In genomic region chr7:38174321-38175148, GRCm38 (mm10) we compare ENCODE assay signal across 8 mouse cellular contexts. TPM values are rescaled to one million over a fixed set of nuclear protein-coding genes. Genes with fewer than 3 reads are reported as not detected.
DNase-seq lines count a peak whose midpoint lies in the region; ATAC-seq lines count a peak whose summit lies in the region.

No protein-coding gene starts in this region.

- H3K4me1 ChIP-seq in embryonic facial prominence, embryonic 12.5 days, result peaks cover 2% of the 10 kb centered on the region; the same call in 1 of the 2 replicates
- 0 out of 2 replicates have a peak, but pooled peaks cover 2% of the 10 kb centered on the region for H3K4me1 ChIP-seq in hindbrain, embryonic 11.5 days (replicated peaks; ENCODE audit: control insufficient read depth, insufficient read depth, low read length)
- H3K4me1 ChIP-seq in limb, embryonic 13.5 days, result 0 out of 2 replicates have a peak, but pooled peaks cover 6% of the 10 kb centered on the region
- H3K4me1 ChIP-seq in neural tube, embryonic 13.5 days (replicated peaks), result peaks cover 14% of the 10 kb centered on the region

- no peak overlapping the region for H3K27ac ChIP-seq in embryonic facial prominence, embryonic 12.5 days
- peak overlapping the region; percentile 43; the same call in 1 of the 2 replicates for H3K27ac ChIP-seq in hindbrain, embryonic 11.5 days (ENCODE audit: low read depth, low read length)
- no peak overlapping the region for H3K27ac ChIP-seq in limb, embryonic 13.5 days
- peak overlapping the region; percentile 78 for H3K27ac ChIP-seq in neural tube, embryonic 13.5 days (replicated peaks)

- no peaks in the 10 kb centered on the region for H3K36me3 ChIP-seq in embryonic facial prominence, embryonic 12.5 days
- no peaks in the 10 kb centered on the region for H3K36me3 ChIP-seq in hindbrain, embryonic 11.5 days (ENCODE audit: control insufficient read depth, insufficient read depth, low read length)
- no peaks in the 10 kb centered on the region for H3K36me3 ChIP-seq in limb, embryonic 13.5 days
- no peaks in the 10 kb centered on the region for H3K36me3 ChIP-seq in neural tube, embryonic 13.5 days

- peak overlapping the region; percentile 48 for H3K4me2 ChIP-seq in embryonic facial prominence, embryonic 12.5 days (replicated peaks)
- H3K4me2 ChIP-seq in hindbrain, embryonic 11.5 days (replicated peaks; ENCODE audit: low read depth, low read length), result peak overlapping the region; percentile 51
- H3K4me2 ChIP-seq in limb, embryonic 13.5 days (replicated peaks), result peak overlapping the region; percentile 62
- H3K4me2 ChIP-seq in neural tube, embryonic 13.5 days, result peak overlapping the region; percentile 59

- no peaks in the 10 kb centered on the region for H3K9me3 ChIP-seq in embryonic facial prominence, embryonic 12.5 days
- no peaks in the 10 kb centered on the region for H3K9me3 ChIP-seq in hindbrain, embryonic 11.5 days (ENCODE audit: control insufficient read depth, low read length)
- H3K9me3 ChIP-seq in limb, embryonic 13.5 days, result no peaks in the 10 kb centered on the region
- no peaks in the 10 kb centered on the region for H3K9me3 ChIP-seq in neural tube, embryonic 13.5 days

- no peak for ATAC-seq in embryonic facial prominence, embryonic 12.5 days (ENCODE audit: insufficient number of reproducible peaks, insufficient read depth, low FRiP score, low TSS enrichment)
- peak; percentile 88 for ATAC-seq in hindbrain, embryonic 11.5 days (ENCODE audit: low FRiP score)
- peak; percentile 44; the same call in 1 of the 2 replicates for ATAC-seq in limb, embryonic 13.5 days (ENCODE audit: low FRiP score, low read depth)
- ATAC-seq in neural tube, embryonic 13.5 days (ENCODE audit: low read depth), result peak; percentile 74
- no peak for ATAC-seq in megakaryocyte, adult 5-6 weeks (ENCODE audit: poor library complexity, severe bottlenecking)

- peak overlapping the region; percentile 20; the same call in 1 of the 2 replicates for H3K4me3 ChIP-seq in embryonic facial prominence, embryonic 12.5 days
- H3K4me3 ChIP-seq in hindbrain, embryonic 11.5 days (ENCODE audit: low read depth, low read length), result no peak overlapping the region
- H3K4me3 ChIP-seq in limb, embryonic 13.5 days, result peak overlapping the region; percentile 34
- peak overlapping the region; percentile 31 for H3K4me3 ChIP-seq in neural tube, embryonic 13.5 days

- peaks cover 4% of the 10 kb centered on the region; the same call in 1 of the 2 replicates for H3K27me3 ChIP-seq in embryonic facial prominence, embryonic 12.5 days
- no peaks in the 10 kb centered on the region for H3K27me3 ChIP-seq in hindbrain, embryonic 11.5 days (ENCODE audit: control insufficient read depth, insufficient read depth, low read length)
- peaks cover 17% of the 10 kb centered on the region for H3K27me3 ChIP-seq in limb, embryonic 13.5 days
- H3K27me3 ChIP-seq in neural tube, embryonic 13.5 days, result no peaks in the 10 kb centered on the region

- 11% methylated on average over 31 of the region's 31 CpGs for WGBS in embryonic facial prominence, embryonic 12.5 days
- WGBS in hindbrain, embryonic 11.5 days, result 11% methylated on average over 31 of the region's 31 CpGs
- WGBS in limb, embryonic 13.5 days, result 14% methylated on average over 31 of the region's 31 CpGs
- WGBS in neural tube, embryonic 13.5 days, result 9% methylated on average over 31 of the region's 31 CpGs

- H3K9ac ChIP-seq in embryonic facial prominence, embryonic 12.5 days, result peak overlapping the region; percentile 55; the same call in 1 of the 2 replicates
- peak overlapping the region; percentile 74 for H3K9ac ChIP-seq in hindbrain, embryonic 11.5 days (ENCODE audit: low read depth, low read length)
- H3K9ac ChIP-seq in limb, embryonic 13.5 days, result peak overlapping the region; percentile 62
- peak overlapping the region; percentile 74 for H3K9ac ChIP-seq in neural tube, embryonic 13.5 days

- peak; percentile 40 to 53 for DNase-seq in kidney, postnatal 4 days
- DNase-seq in kidney, adult 11 months, result no peak
- DNase-seq in hindbrain, embryonic 11.5 days (ENCODE audit: low spot score), result peak; percentile 76
- no peak for DNase-seq in Muller cell, postnatal 12 days (ENCODE audit: inconsistent ontology term)

RNA-seq across cellular contexts. Expression of gene 1600014C10Rik, which starts 8.5 kb away (rescaled TPM):
- 16.3 and 17.3 TPM in 2 replicates for polyA plus RNA-seq in embryonic facial prominence, embryonic 12.5 days (2016; fragmentation: Nextera tagmentation; extraction: Ambion mirVana)
- 14.7 and 18.5 TPM in 2 replicates for polyA plus RNA-seq in hindbrain, embryonic 11.5 days (2014; fragmentation: Nextera tagmentation; extraction: Ambion mirVana)
- polyA plus RNA-seq in limb, embryonic 13.5 days (2015; fragmentation: Nextera tagmentation; extraction: Ambion mirVana), result 18.3 and 19.8 TPM in 2 replicates
- polyA plus RNA-seq in neural tube, embryonic 13.5 days (2015; fragmentation: Nextera tagmentation; extraction: Ambion mirVana), result 27.5 and 29.1 TPM in 2 replicates
- 25.9 and 34.5 TPM in 2 replicates for total RNA-seq in megakaryocyte, adult 5-6 weeks (2015)
- 39.5 and 40.5 TPM in 2 replicates for total RNA-seq in megakaryocyte, adult 5-6 weeks (2017)

RNA-seq across cellular contexts. Expression of gene Plekhf1, which starts 53.3 kb away (rescaled TPM):
- 2.8 and 3.6 TPM in 2 replicates for polyA plus RNA-seq in embryonic facial prominence, embryonic 12.5 days (2016; fragmentation: Nextera tagmentation; extraction: Ambion mirVana)
- 1.6 and 1.9 TPM in 2 replicates for polyA plus RNA-seq in hindbrain, embryonic 11.5 days (2014; fragmentation: Nextera tagmentation; extraction: Ambion mirVana)
- 3.6 and 3.7 TPM in 2 replicates for polyA plus RNA-seq in limb, embryonic 13.5 days (2015; fragmentation: Nextera tagmentation; extraction: Ambion mirVana)
- 0.71 and 0.91 TPM in 2 replicates for polyA plus RNA-seq in neural tube, embryonic 13.5 days (2015; fragmentation: Nextera tagmentation; extraction: Ambion mirVana)
- total RNA-seq in megakaryocyte, adult 5-6 weeks (2015), result 0.43 and 0.74 TPM in 2 replicates
- total RNA-seq in megakaryocyte, adult 5-6 weeks (2017), result 1.0 and 1.3 TPM in 2 replicates

Comparison
In these comparisons a context has a peak if more than half of its experiments do, and no peak if none do; other contexts are left out.
1. DNase-seq: peak in kidney, postnatal 4 days (2 of 2) and hindbrain, embryonic 11.5 days (single experiment); none in kidney, adult 11 months (single experiment) and Muller cell, postnatal 12 days (single experiment).
2. ATAC-seq: peak in hindbrain, embryonic 11.5 days (single experiment), limb, embryonic 13.5 days (single experiment) and neural tube, embryonic 13.5 days (single experiment); none in embryonic facial prominence, embryonic 12.5 days (single experiment) and megakaryocyte, adult 5-6 weeks (single experiment).
3. H3K27ac ChIP-seq: peak in hindbrain, embryonic 11.5 days (single experiment) and neural tube, embryonic 13.5 days (single experiment); none in embryonic facial prominence, embryonic 12.5 days (single experiment) and limb, embryonic 13.5 days (single experiment).
4. Peak in every context shown above with its lines, with median percentiles within 50 percentile points of each other: H3K4me2 ChIP-seq and H3K9ac ChIP-seq.